8 mouse cellular contexts compared by ENCODE assay signal in genomic region chr1:41652646-41653427, GRCm38 (mm10).
DNase-seq lines count a peak whose midpoint lies in the region; ATAC-seq lines count a peak whose summit lies in the region.

No protein-coding gene starts in this region.

- DNase-seq in midbrain, embryonic 10.5 days (ENCODE audit: low spot score), result peak; percentile 38
- DNase-seq in midbrain, embryonic 11.5 days (ENCODE audit: low spot score, missing footprints), result no peak
- DNase-seq in embryonic facial prominence, embryonic 14.5 days (ENCODE audit: low spot score), result peak; percentile 85
- peak; percentile 41 to 72 for DNase-seq in heart, adult 9 months (ENCODE audit: low spot score in 2 of 2)
- peak; percentile 49 to 57 for DNase-seq in kidney, postnatal 4 days
- DNase-seq in retina, postnatal 1 day, result peak; percentile 79
- DNase-seq in natural killer cell, adult 2 months (ENCODE audit: low spot score in 2 of 2), result no peak

- no peak for ATAC-seq in midbrain, embryonic 11.5 days (ENCODE audit: low FRiP score)
- ATAC-seq in embryonic facial prominence, embryonic 14.5 days (ENCODE audit: low read depth), result peak; percentile 79
- ATAC-seq in lung, embryonic 15.5 days (ENCODE audit: borderline replicate concordance, extremely low read depth, low FRiP score, low TSS enrichment), result peak; percentile 82; the same call in 1 of the 2 replicates

- no peaks in the 10 kb centered on the region for H3K36me3 ChIP-seq in midbrain, embryonic 10.5 days
- no peaks in the 10 kb centered on the region for H3K36me3 ChIP-seq in midbrain, embryonic 11.5 days (ENCODE audit: control insufficient read depth, insufficient read depth, low read length)
- no peaks in the 10 kb centered on the region for H3K36me3 ChIP-seq in embryonic facial prominence, embryonic 14.5 days (ENCODE audit: control insufficient read depth, insufficient read depth, low read length)
- no peaks in the 10 kb centered on the region for H3K36me3 ChIP-seq in lung, embryonic 15.5 days

- peaks cover 19% of the 10 kb centered on the region for H3K4me1 ChIP-seq in midbrain, embryonic 10.5 days
- H3K4me1 ChIP-seq in midbrain, embryonic 11.5 days (ENCODE audit: control insufficient read depth, insufficient read depth, low read length), result peaks cover 5% of the 10 kb centered on the region; the same call in 1 of the 2 replicates
- H3K4me1 ChIP-seq in embryonic facial prominence, embryonic 14.5 days (ENCODE audit: control insufficient read depth, insufficient read depth, low read length), result peaks cover 13% of the 10 kb centered on the region
- peaks cover 10% of the 10 kb centered on the region for H3K4me1 ChIP-seq in lung, embryonic 15.5 days

- no peaks in the 10 kb centered on the region for H3K27me3 ChIP-seq in midbrain, embryonic 10.5 days (ENCODE audit: low read depth, poor library complexity, severe bottlenecking)
- no peaks in the 10 kb centered on the region for H3K27me3 ChIP-seq in midbrain, embryonic 11.5 days (ENCODE audit: control insufficient read depth, insufficient read depth, low read length)
- H3K27me3 ChIP-seq in embryonic facial prominence, embryonic 14.5 days (replicated peaks; ENCODE audit: control insufficient read depth, insufficient read depth, low read length), result no peaks in the 10 kb centered on the region
- H3K27me3 ChIP-seq in lung, embryonic 15.5 days, result no peaks in the 10 kb centered on the region

- H3K4me2 ChIP-seq in midbrain, embryonic 11.5 days, result no peak overlapping the region
- H3K4me2 ChIP-seq in embryonic facial prominence, embryonic 14.5 days (ENCODE audit: low read depth, low read length), result peak overlapping the region; percentile 37
- H3K4me2 ChIP-seq in lung, embryonic 15.5 days, result peak overlapping the region; percentile 30

- WGBS in midbrain, embryonic 10.5 days, result 70% methylated on average over 8 of the region's 8 CpGs
- WGBS in midbrain, embryonic 11.5 days, result 69% methylated on average over 8 of the region's 8 CpGs
- WGBS in embryonic facial prominence, embryonic 14.5 days, result 35% methylated on average over 8 of the region's 8 CpGs
- 20% methylated on average over 8 of the region's 8 CpGs for WGBS in lung, embryonic 15.5 days

- H3K9me3 ChIP-seq in midbrain, embryonic 10.5 days (replicated peaks), result no peaks in the 10 kb centered on the region
- no peaks in the 10 kb centered on the region for H3K9me3 ChIP-seq in midbrain, embryonic 11.5 days (ENCODE audit: control insufficient read depth, low read length)
- H3K9me3 ChIP-seq in embryonic facial prominence, embryonic 14.5 days (ENCODE audit: control insufficient read depth, low read length), result no peaks in the 10 kb centered on the region
- no peaks in the 10 kb centered on the region for H3K9me3 ChIP-seq in lung, embryonic 15.5 days

- no peak overlapping the region for H3K4me3 ChIP-seq in midbrain, embryonic 10.5 days
- no peak overlapping the region for H3K4me3 ChIP-seq in midbrain, embryonic 11.5 days (ENCODE audit: low read depth, low read length)
- no peak overlapping the region for H3K4me3 ChIP-seq in embryonic facial prominence, embryonic 14.5 days (ENCODE audit: low read depth, low read length)
- no peak overlapping the region for H3K4me3 ChIP-seq in lung, embryonic 15.5 days

- no peak overlapping the region for H3K9ac ChIP-seq in midbrain, embryonic 11.5 days (ENCODE audit: low read length)
- no peak overlapping the region for H3K9ac ChIP-seq in embryonic facial prominence, embryonic 14.5 days (ENCODE audit: low read depth, low read length)
- H3K9ac ChIP-seq in lung, embryonic 15.5 days, result no peak overlapping the region

- H3K27ac ChIP-seq in midbrain, embryonic 10.5 days (replicated peaks), result peak overlapping the region; percentile 57; the same call in 1 of the 2 replicates
- no peak overlapping the region for H3K27ac ChIP-seq in midbrain, embryonic 11.5 days (ENCODE audit: low read depth, low read length)
- H3K27ac ChIP-seq in embryonic facial prominence, embryonic 14.5 days (replicated peaks; ENCODE audit: low read depth, low read length), result 0 out of 2 replicates have a peak overlapping the region, but pooled peaks have one; percentile 17
- H3K27ac ChIP-seq in lung, embryonic 15.5 days, result peak overlapping the region; percentile 33; the same call in 1 of the 2 replicates

Comparison
In these comparisons a context has a peak if more than half of its experiments do, and no peak if none do; other contexts are left out.
1. DNase-seq: peak in midbrain, embryonic 10.5 days (single experiment), embryonic facial prominence, embryonic 14.5 days (single experiment), heart, adult 9 months (2 of 2), kidney, postnatal 4 days (2 of 2) and retina, postnatal 1 day (single experiment); none in midbrain, embryonic 11.5 days (single experiment) and natural killer cell, adult 2 months (0 of 2).